Mouse (Mus musculus) B cell, adult 67 days (primary cell): Measurements from ENCODE around the gene Slc28a2. TPM values are rescaled to one million over a fixed set of nuclear protein-coding genes. Genes with fewer than 3 reads are reported as not detected.

ENCODE experiments used
- total RNA-seq, 2 experiments: library from RNA; stranded (reverse); gene quantifications; 4 replicates each; pipeline ENCODE4 v1.2.4; 2023

The Slc28a2 gene
- total RNA-seq, result 100 to 1,000 TPM; 122 to 141 TPM

GRCm38 (mm10) chr2:122426200-122426599 is at the start of gene Slc28a2:
Gene Slc28a2 (plus strand): TSS chr2:122426477.

DNA sequence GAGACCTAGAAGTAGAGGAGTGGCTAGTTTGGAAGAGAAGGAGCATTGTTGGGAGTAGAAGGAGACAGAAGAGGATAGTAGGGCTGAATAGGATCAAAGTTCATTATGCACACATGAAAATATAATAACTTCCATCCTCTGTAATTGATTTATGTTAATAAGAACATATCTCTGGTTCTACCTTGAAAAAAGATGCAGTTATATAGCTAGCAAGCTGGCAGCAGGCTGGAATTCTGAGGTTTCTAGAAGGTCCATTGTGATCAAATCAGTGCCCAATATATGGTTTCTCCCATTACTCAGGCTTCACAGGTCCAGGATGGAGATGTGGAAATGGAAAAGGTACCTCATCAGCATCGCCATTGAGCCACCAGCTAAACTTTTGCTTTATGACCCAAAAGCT is 58.4 kb downstream of the Slc28a2 start, which contains the start of gene Gm14085:
Gm14085 (plus strand) TSS at position 301 of the 400 bp plus-strand sequence.

Other genes with a start within 250 kb of the Slc28a2 start
- not detected for gene Patl2, start 240.3 kb upstream of the Slc28a2 start, total RNA-seq
- not detected for gene Terb2, start 240.2 kb upstream of the Slc28a2 start, total RNA-seq
- gene Sord, start 191.7 kb upstream of the Slc28a2 start, total RNA-seq, result 1 to 10 TPM; 5.6 to 7.1 TPM
- not detected for gene Duox2, start 128.0 kb upstream of the Slc28a2 start, total RNA-seq
- gene Duoxa2, start 127.6 kb upstream of the Slc28a2 start, total RNA-seq, result not detected
- gene Duoxa1, start 112.7 kb upstream of the Slc28a2 start, total RNA-seq, result not detected
- not detected for gene Duox1, start 110.8 kb upstream of the Slc28a2 start, total RNA-seq
- gene Shf, start 57.3 kb upstream of the Slc28a2 start, total RNA-seq, result 1 to 10 TPM; 3.6 to 4.0 TPM
- gene Gm14085, start 58.5 kb downstream of the Slc28a2 start, total RNA-seq, result 1 to 10 TPM; 2.7 to 3.8 TPM
- under 1 TPM in 1 of 2 experiments, not detected in 1; 0.78 TPM for gene Gatm, start 184.8 kb downstream of the Slc28a2 start, total RNA-seq
- gene AA467197, start 210.5 kb downstream of the Slc28a2 start, total RNA-seq, result 1 to 10 TPM; 3.7 to 4.8 TPM